Mouse (Mus musculus) heart, embryonic 15.5 days (tissue): ENCODE data around the gene Tmtc1. TPM values are rescaled to one million over a fixed set of nuclear protein-coding genes. Genes with fewer than 3 reads are reported as not detected.

Source experiments
- ATAC-seq: fragments of 200-750 bp; cut with Nextera tagmentation; replicated peaks from 2 replicates; pipeline ENCODE4 v1.8.0; 2017; ENCODE audit warnings: low read depth, moderate TSS enrichment; ENCODE audit not compliant: insufficient number of reproducible peaks, insufficient read depth, low FRiP score
- H3K27ac ChIP-seq: fragments of 300-500 bp; sonication (generic); 2 replicates; pipeline ENCODE4 v1.5.1; 2015; ENCODE audit warnings: mild to moderate bottlenecking, inconsistent platforms
- H3K27me3 ChIP-seq: fragments of 300-500 bp; sonication (generic); 2 replicates; pipeline ENCODE4 v1.6.1; 2015; ENCODE audit warnings: inconsistent platforms
- H3K36me3 ChIP-seq: fragments of 300-500 bp; sonication (generic); 2 replicates; pipeline ENCODE4 v1.6.1; 2015; ENCODE audit warnings: mild to moderate bottlenecking, inconsistent platforms
- H3K4me1 ChIP-seq: fragments of 300-500 bp; sonication (generic); replicated peaks from 2 replicates; pipeline ENCODE4 v1.6.1; 2015; ENCODE audit warnings: inconsistent platforms
- H3K4me2 ChIP-seq: fragments of 300-500 bp; sonication (generic); 2 replicates; pipeline ENCODE4 v1.6.1; 2015; ENCODE audit warnings: inconsistent platforms, mild to moderate bottlenecking, moderate library complexity
- H3K4me3 ChIP-seq: fragments of 300-500 bp; sonication (generic); 2 replicates; pipeline ENCODE4 v1.5.1; 2015; ENCODE audit warnings: mild to moderate bottlenecking, inconsistent platforms
- H3K9ac ChIP-seq: fragments of 300-500 bp; sonication (generic); 2 replicates; pipeline ENCODE4 v1.6.1; 2015; ENCODE audit warnings: mild to moderate bottlenecking, inconsistent platforms
- H3K9me3 ChIP-seq: fragments of 300-500 bp; sonication (generic); replicated peaks from 2 replicates; pipeline ENCODE4 v1.6.1; 2016; ENCODE audit warnings: inconsistent platforms
- WGBS: fragments of 180-500 bp; shearing (Covaris S2); methylation state at CpG from one replicate; pipeline ENCODE4 v1.1.7; 2015; ENCODE audit warnings: mixed read lengths; 5-methylcytosine and 5-hydroxymethylcytosine counted together
- polyA plus RNA-seq: library from polyadenylated mRNA; unstranded; fragments of >200 nt; fragmentation: Nextera tagmentation; extraction: Ambion mirVana; gene quantifications from 2 replicates; pipeline ENCODE4 v1.2.1, GENCODE M21; 2015

Tmtc1 gene
- polyA plus RNA-seq, 1 experiment from 2014 or later: 2.2 TPM

DNA sequence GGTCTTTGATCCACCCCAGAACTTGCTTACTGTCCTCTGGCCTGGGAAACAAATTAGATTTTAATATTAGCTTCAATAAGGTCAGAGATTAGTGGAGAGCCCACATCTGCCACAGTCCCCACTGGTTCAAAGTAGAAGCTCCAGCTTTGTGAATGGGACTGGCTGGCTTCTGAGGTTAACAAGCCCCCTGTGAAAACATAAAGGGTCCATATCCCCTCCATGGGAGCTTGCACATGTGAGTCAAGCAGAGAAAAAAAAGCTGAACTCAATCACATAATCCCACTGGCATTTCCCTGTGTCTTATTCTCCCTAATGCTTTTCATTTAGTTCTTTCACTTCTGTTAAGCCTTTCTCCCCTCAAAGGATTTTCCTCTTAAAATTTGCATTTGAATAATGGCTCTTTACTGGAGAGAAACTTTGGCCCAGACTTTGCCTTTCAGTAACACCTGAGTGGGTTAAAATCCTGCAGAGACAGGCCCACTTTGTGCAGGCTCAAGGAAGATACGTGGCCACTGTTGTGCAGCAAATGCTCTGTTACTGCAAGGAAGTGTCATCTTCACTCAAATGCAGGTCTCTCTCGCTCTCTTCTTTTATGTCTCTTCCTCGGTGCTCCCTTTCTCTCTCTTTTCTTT is 105.7 kb downstream of the Tmtc1 start:
- Histone ChIP-seq H3K27ac (no peak overlapping the region), H3K4me2 (no peak overlapping the region), H3K9ac (no peak overlapping the region), H3K27me3 (no peaks in the 10 kb centered on the region), H3K36me3 (no peaks in the 10 kb centered on the region), H3K4me3 (no peak overlapping the region), H3K9me3 (no peaks in the 10 kb centered on the region), H3K4me1 (no peaks in the 10 kb centered on the region)
- 76% methylated on average over 3 of the region's 3 CpGs for WGBS
- no peak for ATAC-seq

GRCm38 (mm10) chr6:148336290-148336955 is 107.8 kb downstream of the Tmtc1 start:
- no peak overlapping the region for H3K27ac ChIP-seq
- no peak for ATAC-seq
- H3K4me3 ChIP-seq: no peak overlapping the region

GRCm38 (mm10) chr6:148331916-148332315 is 112.3 kb downstream of the Tmtc1 start:
- Histone ChIP-seq H3K9ac (no peak overlapping the region), H3K4me3 (no peak overlapping the region), H3K4me1 (no peaks in the 10 kb centered on the region), H3K4me2 (no peak overlapping the region), H3K27ac (no peak overlapping the region), H3K27me3 (no peaks in the 10 kb centered on the region), H3K9me3 (no peaks in the 10 kb centered on the region), H3K36me3 (no peaks in the 10 kb centered on the region)
- ATAC-seq: no peak
- 78% methylated on average over 2 of the region's 2 CpGs for WGBS

More at GRCm38 (mm10) chr6:148336290-148336955, 107.8 kb downstream of the Tmtc1 start:
- Histone ChIP-seq H3K36me3 (no peaks in the 10 kb centered on the region), H3K4me2 (no peak overlapping the region), H3K9ac (no peak overlapping the region), H3K27me3 (no peaks in the 10 kb centered on the region), H3K9me3 (no peaks in the 10 kb centered on the region), H3K4me1 (no peaks in the 10 kb centered on the region)

GRCm38 (mm10) chr6:148329976-148330375 is 114.2 kb downstream of the Tmtc1 start:
- no peaks in the 10 kb centered on the region for H3K27me3 ChIP-seq
- no peak overlapping the region for H3K9ac ChIP-seq
- no peak overlapping the region for H3K4me3 ChIP-seq
- H3K9me3 ChIP-seq: no peaks in the 10 kb centered on the region
- ATAC-seq: no peak
- H3K4me2 ChIP-seq: no peak overlapping the region
- H3K36me3 ChIP-seq: no peaks in the 10 kb centered on the region
- H3K4me1 ChIP-seq: no peaks in the 10 kb centered on the region
- H3K27ac ChIP-seq: no peak overlapping the region

- H3K9me3 ChIP-seq: no peaks in the 10 kb centered on the region
- no peaks in the 10 kb centered on the region for H3K4me1 ChIP-seq
- no peak for ATAC-seq
- no peak overlapping the region for H3K4me3 ChIP-seq
- H3K27me3 ChIP-seq: no peaks in the 10 kb centered on the region
- H3K27ac ChIP-seq: peak overlapping the region; percentile 20; the same call in 1 of the 2 replicates
- no peak overlapping the region for H3K4me2 ChIP-seq
- 60% methylated on average over 2 of the region's 2 CpGs for WGBS
- no peak overlapping the region for H3K9ac ChIP-seq
- H3K36me3 ChIP-seq: no peaks in the 10 kb centered on the region
These were observed 115.3 kb downstream of the Tmtc1 start for GRCm38 (mm10) chr6:148328928-148329327.

DNA sequence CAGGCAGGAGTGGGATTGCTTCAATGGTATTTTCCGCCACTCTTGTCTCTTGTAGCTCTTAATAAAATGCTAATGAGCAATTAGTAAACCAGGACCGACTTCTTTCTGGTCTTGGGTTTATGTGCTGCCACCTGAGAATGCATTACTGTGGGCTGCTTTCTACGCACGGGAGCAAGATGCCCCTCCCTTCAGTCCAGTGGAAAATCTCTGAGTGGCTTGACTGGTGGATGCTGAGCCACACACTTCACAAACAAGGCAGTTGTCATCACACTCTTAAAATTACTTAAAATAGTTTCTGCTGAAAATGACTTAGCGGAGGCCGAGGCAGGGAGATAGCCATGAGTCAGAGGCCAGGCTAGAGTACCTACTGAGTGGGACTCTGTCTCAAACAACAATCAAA is 116.1 kb downstream of the Tmtc1 start:
- WGBS: 58% methylated on average over 6 of the region's 6 CpGs
- H3K9me3 ChIP-seq: no peaks in the 10 kb centered on the region
- no peak for ATAC-seq
- no peak overlapping the region for H3K9ac ChIP-seq
- H3K4me3 ChIP-seq: no peak overlapping the region
- H3K27me3 ChIP-seq: no peaks in the 10 kb centered on the region
- no peaks in the 10 kb centered on the region for H3K4me1 ChIP-seq
- no peak overlapping the region for H3K4me2 ChIP-seq
- no peaks in the 10 kb centered on the region for H3K36me3 ChIP-seq
- no peak overlapping the region for H3K27ac ChIP-seq

DNA sequence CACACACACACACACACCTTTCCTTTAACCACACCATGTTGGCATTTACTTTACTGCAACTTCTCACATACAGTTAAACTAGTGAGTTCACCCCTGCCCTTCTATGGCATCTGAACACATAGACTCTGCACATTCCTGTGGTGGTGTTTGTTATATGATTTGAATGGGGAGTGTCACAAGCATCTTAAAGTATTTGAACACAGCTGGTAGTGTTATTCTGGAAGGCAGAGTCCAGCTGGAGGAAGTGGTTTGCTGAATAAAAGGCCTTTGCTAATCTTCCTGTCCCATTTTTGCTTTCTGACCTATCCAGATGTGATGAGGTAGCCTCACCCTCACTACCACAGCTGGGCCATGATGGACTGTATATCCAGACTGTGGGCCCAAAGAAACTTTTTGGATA is 125.5 kb downstream of the Tmtc1 start:
- no peak overlapping the region for H3K9ac ChIP-seq
- peaks cover 14% of the 10 kb centered on the region for H3K4me1 ChIP-seq
- H3K27me3 ChIP-seq: no peaks in the 10 kb centered on the region
- no peaks in the 10 kb centered on the region for H3K9me3 ChIP-seq
- H3K4me3 ChIP-seq: no peak overlapping the region
- H3K27ac ChIP-seq: no peak overlapping the region
- no peaks in the 10 kb centered on the region for H3K36me3 ChIP-seq
- no peak overlapping the region for H3K4me2 ChIP-seq
- ATAC-seq: no peak

- H3K36me3 ChIP-seq: no peaks in the 10 kb centered on the region
- H3K27ac ChIP-seq: no peak overlapping the region
- no peak overlapping the region for H3K9ac ChIP-seq
- ATAC-seq: no peak
- no peaks in the 10 kb centered on the region for H3K27me3 ChIP-seq
- no peak overlapping the region for H3K4me2 ChIP-seq
- 81% methylated on average over 5 of the region's 5 CpGs for WGBS
- H3K4me1 ChIP-seq: peaks cover 14% of the 10 kb centered on the region
- no peak overlapping the region for H3K4me3 ChIP-seq
- H3K9me3 ChIP-seq: no peaks in the 10 kb centered on the region
These were observed 128.6 kb downstream of the Tmtc1 start for GRCm38 (mm10) chr6:148315571-148316080.

DNA sequence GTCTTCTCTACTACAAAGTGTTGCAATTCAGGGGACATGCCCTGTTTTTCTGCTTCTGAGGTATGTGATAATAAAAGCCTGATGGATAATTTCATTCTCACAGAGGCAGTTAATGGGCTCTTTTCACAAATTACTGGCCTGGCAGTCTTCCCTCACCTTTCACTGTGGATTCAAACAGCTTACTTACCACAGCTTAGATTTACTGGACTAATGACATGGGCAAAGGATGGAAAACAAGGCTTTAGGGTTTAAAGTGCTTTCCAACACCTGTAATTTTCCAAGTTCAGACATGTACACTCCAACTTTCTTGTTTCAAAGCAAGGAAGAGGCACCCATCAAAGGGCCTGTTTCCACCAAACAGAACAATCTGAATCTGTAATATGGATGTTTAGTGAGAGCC is 129.1 kb downstream of the Tmtc1 start:
- Histone ChIP-seq H3K4me3 (no peak overlapping the region), H3K4me2 (no peak overlapping the region)
- ATAC-seq: no peak

DNA sequence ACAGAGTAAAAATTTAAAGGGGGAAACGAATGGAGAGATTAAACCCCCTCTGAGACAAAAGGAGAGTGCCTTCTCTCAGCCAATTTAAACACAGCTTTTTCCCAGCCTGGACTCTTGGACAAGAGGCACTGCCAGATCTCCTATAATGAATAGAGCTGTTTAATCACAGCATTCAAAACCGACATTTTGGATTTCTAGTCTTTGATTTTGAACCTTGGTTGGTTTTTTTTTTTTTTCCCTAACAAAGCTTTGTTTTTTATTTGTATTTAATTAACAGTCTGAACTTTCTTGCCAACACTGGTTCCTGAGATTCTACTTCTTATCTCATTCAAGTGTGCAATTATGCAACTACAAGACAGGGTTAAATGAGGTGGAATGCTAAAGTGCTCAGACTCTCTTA is 133.2 kb downstream of the Tmtc1 start:
- H3K4me3 ChIP-seq: no peak overlapping the region
- no peaks in the 10 kb centered on the region for H3K9me3 ChIP-seq
- no peak overlapping the region for H3K4me2 ChIP-seq
- no peaks in the 10 kb centered on the region for H3K4me1 ChIP-seq
- H3K27ac ChIP-seq: no peak overlapping the region
- H3K9ac ChIP-seq: no peak overlapping the region
- no peaks in the 10 kb centered on the region for H3K36me3 ChIP-seq
- H3K27me3 ChIP-seq: no peaks in the 10 kb centered on the region
- 30% methylated on average over 2 of the region's 2 CpGs for WGBS
- no peak for ATAC-seq

More for the DNA sequence above, 129.1 kb downstream of the Tmtc1 start:
- Histone ChIP-seq H3K9me3 (no peaks in the 10 kb centered on the region), H3K9ac (no peak overlapping the region), H3K27me3 (no peaks in the 10 kb centered on the region), H3K4me1 (peaks cover 14% of the 10 kb centered on the region), H3K27ac (no peak overlapping the region), H3K36me3 (no peaks in the 10 kb centered on the region)

GRCm38 (mm10) chr6:148305821-148306220 is 138.4 kb downstream of the Tmtc1 start:
- Histone ChIP-seq H3K4me3 (no peak overlapping the region), H3K27me3 (no peaks in the 10 kb centered on the region), H3K4me2 (no peak overlapping the region), H3K9me3 (no peaks in the 10 kb centered on the region), H3K9ac (no peak overlapping the region), H3K27ac (no peak overlapping the region), H3K4me1 (no peaks in the 10 kb centered on the region), H3K36me3 (no peaks in the 10 kb centered on the region)
- ATAC-seq: no peak
- 85% methylated on average over 5 of the region's 5 CpGs for WGBS

GRCm38 (mm10) chr6:148305191-148305590 is 139.0 kb downstream of the Tmtc1 start:
- ATAC-seq: no peak
- WGBS: 74% methylated on average over 3 of the region's 3 CpGs

More at GRCm38 (mm10) chr6:148305191-148305590, 139.0 kb downstream of the Tmtc1 start:
- Histone ChIP-seq H3K4me2 (no peak overlapping the region), H3K4me1 (no peaks in the 10 kb centered on the region), H3K27me3 (no peaks in the 10 kb centered on the region), H3K9me3 (no peaks in the 10 kb centered on the region), H3K4me3 (no peak overlapping the region), H3K27ac (no peak overlapping the region), H3K9ac (no peak overlapping the region), H3K36me3 (no peaks in the 10 kb centered on the region)
